Mouse (Mus musculus): ENCODE results near the gene BC005537. TPM values are rescaled to one million over a fixed set of nuclear protein-coding genes. Genes with fewer than 3 reads are reported as not detected.

Gene BC005537
- total RNA-seq (2014; rRNA removed; ENCODE audit: low replicate concordance): 36.4 and 43.9 TPM in 2 replicates
- polyA plus RNA-seq (2015; fragmentation: Nextera tagmentation; extraction: Ambion mirVana): 13.2 and 14.0 TPM in 2 replicates

- peak within 1 kb of the TSS; percentile 98 for H3K9ac ChIP-seq (replicated peaks; ENCODE audit: low read depth, low read length)
- TF ChIP-seq CTCF (IDR thresholded peaks at IDR 0.05; ENCODE audit: low read depth): peak; percentile 10; the same call in 1 of the 2 replicates
- no peak for TF ChIP-seq EP300 (IDR thresholded peaks at IDR 0.05; ENCODE audit: low read depth)
- peak; percentile 39 for DNase-seq (ENCODE audit: low spot score)
- H3K4me1 ChIP-seq (ENCODE audit: control insufficient read depth, insufficient read depth): peaks cover 26% of the 10 kb centered on the region
- under 1% methylated on average over 44 of the region's 74 CpGs for WGBS
- no peaks in the 10 kb centered on the region for H3K27me3 ChIP-seq (ENCODE audit: control insufficient read depth, insufficient read depth, low read length)
- H3K4me2 ChIP-seq (ENCODE audit: low read depth, low read length): peak within 1 kb of the TSS; percentile 86
- H3K9me3 ChIP-seq (replicated peaks; ENCODE audit: control insufficient read depth, low read length): no peaks in the 10 kb centered on the region
- peak within 1 kb of the TSS; percentile 92 for H3K4me3 ChIP-seq (ENCODE audit: low read depth, low read length)
- H3K27ac ChIP-seq (ENCODE audit: low read depth): peak within 1 kb of the TSS; percentile 100
- H3K36me3 ChIP-seq (replicated peaks; ENCODE audit: control insufficient read depth, insufficient read depth, low read length): peaks cover 3% of the 10 kb centered on the region; the same call in 1 of the 2 replicates
- ATAC-seq (ENCODE audit: insufficient read depth, low read depth): peak; percentile 68
These were observed at the start of gene BC005537 for GRCm38 (mm10) chr13:24801308-24801921. Gene BC005537, plus strand, starts transcription at chr13:24801657.

- H3K9me3 ChIP-seq (replicated peaks; ENCODE audit: control insufficient read depth, low read length): no peaks in the 10 kb centered on the region
- no peak overlapping the region for H3K27ac ChIP-seq (ENCODE audit: low read depth)
- H3K4me3 ChIP-seq (ENCODE audit: low read depth, low read length): no peak overlapping the region
- TF ChIP-seq EP300 (IDR thresholded peaks at IDR 0.05; ENCODE audit: low read depth) (no peak), CTCF (IDR thresholded peaks at IDR 0.05; ENCODE audit: low read depth) (no peak)
- H3K4me1 ChIP-seq (ENCODE audit: control insufficient read depth, insufficient read depth): peaks cover 8% of the 10 kb centered on the region; the same call in 1 of the 2 replicates
- 94% methylated on average over 3 of the region's 3 CpGs for WGBS
- no peak overlapping the region for H3K9ac ChIP-seq (replicated peaks; ENCODE audit: low read depth, low read length)
- no peak overlapping the region for H3K4me2 ChIP-seq (ENCODE audit: low read depth, low read length)
- H3K27me3 ChIP-seq (ENCODE audit: control insufficient read depth, insufficient read depth, low read length): no peaks in the 10 kb centered on the region
- no peak for ATAC-seq (ENCODE audit: insufficient read depth, low read depth)
- no peak for DNase-seq (ENCODE audit: low spot score)
- peaks cover 76% of the 10 kb centered on the region for H3K36me3 ChIP-seq (replicated peaks; ENCODE audit: control insufficient read depth, insufficient read depth, low read length)
These were observed 44.7 kb upstream of the BC005537 start for GRCm38 (mm10) chr13:24756756-24757155.

- Histone ChIP-seq H3K9me3 (replicated peaks; ENCODE audit: control insufficient read depth, low read length) (no peaks in the 10 kb centered on the region), H3K4me1 (ENCODE audit: control insufficient read depth, insufficient read depth) (peaks cover 11% of the 10 kb centered on the region; the same call in 1 of the 2 replicates), H3K27me3 (ENCODE audit: control insufficient read depth, insufficient read depth, low read length) (no peaks in the 10 kb centered on the region), H3K27ac (ENCODE audit: low read depth) (no peak overlapping the region), H3K9ac (replicated peaks; ENCODE audit: low read depth, low read length) (no peak overlapping the region), H3K4me3 (ENCODE audit: low read depth, low read length) (no peak overlapping the region), H3K4me2 (ENCODE audit: low read depth, low read length) (no peak overlapping the region), H3K36me3 (replicated peaks; ENCODE audit: control insufficient read depth, insufficient read depth, low read length) (peaks cover 65% of the 10 kb centered on the region)
- no peak for TF ChIP-seq CTCF (IDR thresholded peaks at IDR 0.05; ENCODE audit: low read depth)
- TF ChIP-seq EP300 (IDR thresholded peaks at IDR 0.05; ENCODE audit: low read depth): no peak
- ATAC-seq (ENCODE audit: insufficient read depth, low read depth) (no peak), DNase-seq (ENCODE audit: low spot score) (no peak)
- WGBS: 76% methylated on average over 12 of the region's 12 CpGs
These were observed 43.5 kb upstream of the BC005537 start for GRCm38 (mm10) chr13:24757820-24758564.

GRCm38 (mm10) chr13:24759451-24759850, 42.0 kb upstream of the BC005537 start:
- Histone ChIP-seq H3K9me3 (replicated peaks; ENCODE audit: control insufficient read depth, low read length) (no peaks in the 10 kb centered on the region), H3K4me2 (ENCODE audit: low read depth, low read length) (no peak overlapping the region), H3K4me3 (ENCODE audit: low read depth, low read length) (no peak overlapping the region), H3K9ac (replicated peaks; ENCODE audit: low read depth, low read length) (no peak overlapping the region), H3K27ac (ENCODE audit: low read depth) (no peak overlapping the region), H3K36me3 (replicated peaks; ENCODE audit: control insufficient read depth, insufficient read depth, low read length) (peaks cover 52% of the 10 kb centered on the region), H3K4me1 (ENCODE audit: control insufficient read depth, insufficient read depth) (peaks cover 11% of the 10 kb centered on the region; the same call in 1 of the 2 replicates), H3K27me3 (ENCODE audit: control insufficient read depth, insufficient read depth, low read length) (no peaks in the 10 kb centered on the region)
- no peak for TF ChIP-seq CTCF (IDR thresholded peaks at IDR 0.05; ENCODE audit: low read depth)
- no peak for TF ChIP-seq EP300 (IDR thresholded peaks at IDR 0.05; ENCODE audit: low read depth)
- WGBS: 79% methylated on average over 10 of the region's 10 CpGs
- DNase-seq (ENCODE audit: low spot score) (no peak), ATAC-seq (ENCODE audit: insufficient read depth, low read depth) (no peak)

GRCm38 (mm10) chr13:24760351-24760870, 41.0 kb upstream of the BC005537 start:
- peak overlapping the region; percentile 65 for H3K4me2 ChIP-seq (ENCODE audit: low read depth, low read length)
- peaks cover 42% of the 10 kb centered on the region for H3K36me3 ChIP-seq (replicated peaks; ENCODE audit: control insufficient read depth, insufficient read depth, low read length)
- H3K4me3 ChIP-seq (ENCODE audit: low read depth, low read length): peak overlapping the region; percentile 83
- ATAC-seq (ENCODE audit: insufficient read depth, low read depth) (no peak), DNase-seq (ENCODE audit: low spot score) (peak; percentile 36)
- H3K4me1 ChIP-seq (ENCODE audit: control insufficient read depth, insufficient read depth): peaks cover 11% of the 10 kb centered on the region; the same call in 1 of the 2 replicates
- H3K9me3 ChIP-seq (replicated peaks; ENCODE audit: control insufficient read depth, low read length): no peaks in the 10 kb centered on the region
- TF ChIP-seq CTCF (IDR thresholded peaks at IDR 0.05; ENCODE audit: low read depth) (no peak), EP300 (IDR thresholded peaks at IDR 0.05; ENCODE audit: low read depth) (no peak)
- WGBS: 28% methylated on average over 5 of the region's 5 CpGs
- H3K27ac ChIP-seq (ENCODE audit: low read depth): peak overlapping the region; percentile 93
- H3K27me3 ChIP-seq (ENCODE audit: control insufficient read depth, insufficient read depth, low read length): no peaks in the 10 kb centered on the region
- peak overlapping the region; percentile 57; the same call in 1 of the 2 replicates for H3K9ac ChIP-seq (replicated peaks; ENCODE audit: low read depth, low read length)

Data from heart, postnatal 0 days (tissue).